Mouse (Mus musculus) kidney, adult 2 months (tissue): Measurements from ENCODE around the gene Lrrc4. TPM values are rescaled to one million over a fixed set of nuclear protein-coding genes. Genes with fewer than 3 reads are reported as not detected.
A peak's percentile ranks its signal among the peaks of the same experiment; 100 is the strongest.

Source experiments
- DNase-seq: peaks from one replicate; pipeline ENCODE4 v3.0.0; 2021
- H3K27ac ChIP-seq: fragments of 200-500 bp; 2 replicates; pipeline ENCODE4 v1.5.1; 2012; ENCODE audit warnings: low read depth, low read length, control low read depth, inconsistent platforms; ENCODE audit not compliant: insufficient read depth
- H3K27me3 ChIP-seq: fragments of 200-500 bp; replicated peaks from 2 replicates; pipeline ENCODE4 v1.6.1; 2012; ENCODE audit warnings: mild to moderate bottlenecking, moderate library complexity, low read length, inconsistent platforms; ENCODE audit not compliant: control insufficient read depth, insufficient read depth
- H3K36me3 ChIP-seq: fragments of 200-500 bp; 2 replicates; pipeline ENCODE4 v1.6.1; 2012; ENCODE audit warnings: mild to moderate bottlenecking, moderate library complexity, low read length, inconsistent platforms; ENCODE audit not compliant: control insufficient read depth, insufficient read depth
- H3K4me1 ChIP-seq: fragments of 200-500 bp; 2 replicates; pipeline ENCODE4 v1.6.1; 2011; ENCODE audit warnings: low read length; ENCODE audit not compliant: control insufficient read depth, insufficient read depth
- H3K4me3 ChIP-seq: fragments of 200-500 bp; 2 replicates; pipeline ENCODE4 v1.5.1; 2011; ENCODE audit warnings: mild to moderate bottlenecking, low read depth, low read length, control low read depth; ENCODE audit not compliant: insufficient read depth
- CTCF ChIP-seq: fragments of 200-500 bp; conservative IDR thresholded peaks from 2 replicates; pipeline ENCODE4 v1.5.1; 2011; ENCODE audit warnings: low read depth, mild to moderate bottlenecking, control low read depth, low read length, moderate library complexity, mixed read lengths; ENCODE audit not compliant: insufficient read depth, insufficient read length
- POLR2A ChIP-seq: fragments of 200-500 bp; IDR thresholded peaks from one replicate; pipeline ENCODE4 v1.6.1; 2011; ENCODE audit warnings: low read depth, low read length, control low read depth
- WGBS: fragments of 180-500 bp; shearing (Covaris S2); methylation state at CpG from one replicate; pipeline ENCODE4 v1.1.7; 2018; 5-methylcytosine and 5-hydroxymethylcytosine counted together
- polyA plus RNA-seq: library from polyadenylated mRNA; depleted of rRNA; stranded (reverse); fragments of >200 nt; gene quantifications from 2 replicates; pipeline ENCODE4 v1.2.3, GENCODE M21; 2012

Lrrc4 gene
- polyA plus RNA-seq, 1 experiment = 0.56 TPM

- no peak for DNase-seq
- Histone ChIP-seq H3K27ac (no peak overlapping the region), H3K27me3 (no peaks in the 10 kb centered on the region), H3K4me3 (no peak overlapping the region), H3K4me1 (no peaks in the 10 kb centered on the region), H3K36me3 (no peaks in the 10 kb centered on the region)
- TF ChIP-seq CTCF (no peak), POLR2A (no peak)
- WGBS = 90% methylated on average over 1 of the region's 1 CpGs
Measured at GRCm38 (mm10) chr6:28674686-28675085, 156.9 kb downstream of the Lrrc4 start.

- no peak for DNase-seq
- Histone ChIP-seq H3K27ac (no peak overlapping the region), H3K4me3 (no peak overlapping the region), H3K27me3 (no peaks in the 10 kb centered on the region), H3K36me3 (no peaks in the 10 kb centered on the region; the same call in 1 of the 2 replicates), H3K4me1 (no peaks in the 10 kb centered on the region)
- WGBS = 67% methylated on average over 1 of the region's 1 CpGs
- TF ChIP-seq POLR2A (no peak), CTCF (no peak)
Measured at GRCm38 (mm10) chr6:28672388-28672787, 159.2 kb downstream of the Lrrc4 start.

- WGBS = 95% methylated on average over 5 of the region's 5 CpGs
- Histone ChIP-seq H3K4me1 (no peaks in the 10 kb centered on the region), H3K27me3 (no peaks in the 10 kb centered on the region), H3K36me3 (no peaks in the 10 kb centered on the region; the same call in 1 of the 2 replicates), H3K4me3 (no peak overlapping the region), H3K27ac (no peak overlapping the region)
- TF ChIP-seq POLR2A (no peak), CTCF (no peak)
- DNase-seq = no peak
Measured at GRCm38 (mm10) chr6:28669251-28669650, 162.3 kb downstream of the Lrrc4 start.

GRCm38 (mm10) chr6:28667586-28667985 lies 164.0 kb downstream of the Lrrc4 start:
- no peak for DNase-seq
- Histone ChIP-seq H3K27me3 (no peaks in the 10 kb centered on the region), H3K4me1 (no peaks in the 10 kb centered on the region), H3K36me3 (no peaks in the 10 kb centered on the region; the same call in 1 of the 2 replicates), H3K4me3 (no peak overlapping the region), H3K27ac (no peak overlapping the region)
- WGBS = 97% methylated on average over 1 of the region's 1 CpGs
- TF ChIP-seq CTCF (no peak), POLR2A (no peak)

GRCm38 (mm10) chr6:28664716-28665115 lies 166.8 kb downstream of the Lrrc4 start:
- TF ChIP-seq POLR2A (no peak), CTCF (no peak)
- DNase-seq = peak; percentile 7
- no peaks in the 10 kb centered on the region for H3K27me3 ChIP-seq
- no peak overlapping the region for H3K4me3 ChIP-seq
- 76% methylated on average over 3 of the region's 3 CpGs for WGBS
- H3K27ac ChIP-seq = no peak overlapping the region
- no peaks in the 10 kb centered on the region; the same call in 1 of the 2 replicates for H3K36me3 ChIP-seq
- H3K4me1 ChIP-seq = no peaks in the 10 kb centered on the region

- Histone ChIP-seq H3K4me1 (no peaks in the 10 kb centered on the region), H3K27me3 (no peaks in the 10 kb centered on the region), H3K27ac (no peak overlapping the region), H3K36me3 (no peaks in the 10 kb centered on the region; the same call in 1 of the 2 replicates), H3K4me3 (no peak overlapping the region)
- 88% methylated on average over 5 of the region's 5 CpGs for WGBS
- DNase-seq = no peak
- TF ChIP-seq POLR2A (no peak), CTCF (no peak)
Measured at GRCm38 (mm10) chr6:28663670-28664069, 167.9 kb downstream of the Lrrc4 start.

- no peaks in the 10 kb centered on the region for H3K4me1 ChIP-seq
- WGBS = 91% methylated on average over 3 of the region's 3 CpGs
- no peak overlapping the region for H3K27ac ChIP-seq
- no peak for DNase-seq
- no peaks in the 10 kb centered on the region for H3K27me3 ChIP-seq
- no peaks in the 10 kb centered on the region for H3K36me3 ChIP-seq
- no peak overlapping the region for H3K4me3 ChIP-seq
- TF ChIP-seq CTCF (no peak), POLR2A (no peak)
Measured at GRCm38 (mm10) chr6:28663004-28663403, 168.5 kb downstream of the Lrrc4 start.

GRCm38 (mm10) chr6:28656511-28656910 lies 175.0 kb downstream of the Lrrc4 start:
- Histone ChIP-seq H3K36me3 (no peaks in the 10 kb centered on the region), H3K27ac (no peak overlapping the region), H3K27me3 (no peaks in the 10 kb centered on the region), H3K4me1 (no peaks in the 10 kb centered on the region), H3K4me3 (no peak overlapping the region)
- 97% methylated on average over 5 of the region's 5 CpGs for WGBS
- TF ChIP-seq POLR2A = no peak
- no peak for TF ChIP-seq CTCF
- DNase-seq = no peak
